Mouse (Mus musculus) hindbrain, embryonic 16.5 days (tissue): ENCODE data around the gene 1110051M20Rik. TPM values are rescaled to one million over a fixed set of nuclear protein-coding genes. Genes with fewer than 3 reads are reported as not detected.
A peak's percentile ranks its signal among the peaks of the same experiment; 100 is the strongest.
"Not testable (repeated sequence)": the region's sequence is repeated elsewhere in the genome, so short reads cannot be mapped to it uniquely, and the experiment has no call there.

Source experiments
- ATAC-seq: fragments of 200-750 bp; cut with Nextera tagmentation; 2 replicates; pipeline ENCODE4 v1.8.0; 2017; ENCODE audit warnings: moderate TSS enrichment, moderate library complexity
- H3K27ac ChIP-seq: fragments of 300-500 bp; sonication (generic); 2 replicates; pipeline ENCODE4 v1.5.1; 2014; ENCODE audit warnings: low read depth, mild to moderate bottlenecking, control low read depth, low read length, moderate library complexity
- H3K27me3 ChIP-seq: fragments of 300-500 bp; sonication (generic); replicated peaks from 2 replicates; pipeline ENCODE4 v1.6.1; 2014; ENCODE audit warnings: low read length; ENCODE audit not compliant: control insufficient read depth, insufficient read depth
- H3K36me3 ChIP-seq: fragments of 300-500 bp; sonication (generic); 2 replicates; pipeline ENCODE4 v1.6.1; 2014; ENCODE audit warnings: mild to moderate bottlenecking, low read length, moderate library complexity, mixed read lengths; ENCODE audit not compliant: control insufficient read depth, insufficient read depth
- H3K4me1 ChIP-seq: fragments of 300-500 bp; sonication (generic); 2 replicates; pipeline ENCODE4 v1.6.1; 2014; ENCODE audit warnings: low read depth, low read length; ENCODE audit not compliant: control insufficient read depth, insufficient read depth
- H3K4me2 ChIP-seq: fragments of 300-500 bp; sonication (generic); 2 replicates; pipeline ENCODE4 v1.6.1; 2014; ENCODE audit warnings: mild to moderate bottlenecking, low read length, control low read depth, moderate library complexity
- H3K4me3 ChIP-seq: fragments of 300-500 bp; sonication (generic); 2 replicates; pipeline ENCODE4 v1.5.1; 2014; ENCODE audit warnings: mild to moderate bottlenecking, low read length, control low read depth, moderate library complexity
- H3K9ac ChIP-seq: fragments of 300-500 bp; sonication (generic); 2 replicates; pipeline ENCODE4 v1.6.1; 2014; ENCODE audit warnings: low read depth, mild to moderate bottlenecking, control low read depth, low read length, moderate library complexity
- H3K9me3 ChIP-seq: fragments of 300-500 bp; sonication (generic); 2 replicates; pipeline ENCODE4 v1.6.1; 2014; ENCODE audit warnings: mild to moderate bottlenecking, low read length, moderate library complexity; ENCODE audit not compliant: control insufficient read depth
- WGBS: fragments of 180-500 bp; shearing (Covaris S2); extraction: QIAGEN DNeasy Blood & Tissue Kit; methylation state at CpG from one replicate; pipeline ENCODE4 v1.1.7; 2014; 5-methylcytosine and 5-hydroxymethylcytosine counted together
- polyA plus RNA-seq: library from polyadenylated mRNA; unstranded; fragments of >200 nt; fragmentation: Nextera tagmentation; extraction: Ambion mirVana; gene quantifications from 2 replicates; pipeline ENCODE4 v1.2.1, GENCODE M21; 2015

Gene 1110051M20Rik
- 161 and 163 TPM in 2 replicates for polyA plus RNA-seq

- Histone ChIP-seq H3K27ac (peak within 1 kb of the TSS; percentile 78), H3K27me3 (no peaks in the 10 kb centered on the region), H3K9me3 (no peaks in the 10 kb centered on the region), H3K9ac (peak within 1 kb of the TSS; percentile 73), H3K4me1 (peaks cover 5% of the 10 kb centered on the region), H3K36me3 (no peaks in the 10 kb centered on the region), H3K4me2 (peak within 1 kb of the TSS; percentile 58), H3K4me3 (peak within 1 kb of the TSS; percentile 66)
- peak; percentile 97 for ATAC-seq
- 1% methylated on average over 19 of the region's 19 CpGs for WGBS
These were observed at the start of gene 1110051M20Rik for GRCm38 (mm10) chr2:91444286-91444892. TSS of gene 1110051M20Rik (minus strand) at chr2:91444704.

- H3K4me2 ChIP-seq = no peak overlapping the region
- no peak overlapping the region for H3K4me3 ChIP-seq
- no peaks in the 10 kb centered on the region for H3K27me3 ChIP-seq
- no peak overlapping the region for H3K27ac ChIP-seq
- H3K36me3 ChIP-seq = no peaks in the 10 kb centered on the region
- WGBS = 95% methylated on average over 9 of the region's 9 CpGs
- H3K4me1 ChIP-seq = no peaks in the 10 kb centered on the region
- no peaks in the 10 kb centered on the region for H3K9me3 ChIP-seq
- H3K9ac ChIP-seq = no peak overlapping the region
- ATAC-seq = no peak
These were observed 49.5 kb upstream of the 1110051M20Rik start for GRCm38 (mm10) chr2:91493981-91494380.

DNA sequence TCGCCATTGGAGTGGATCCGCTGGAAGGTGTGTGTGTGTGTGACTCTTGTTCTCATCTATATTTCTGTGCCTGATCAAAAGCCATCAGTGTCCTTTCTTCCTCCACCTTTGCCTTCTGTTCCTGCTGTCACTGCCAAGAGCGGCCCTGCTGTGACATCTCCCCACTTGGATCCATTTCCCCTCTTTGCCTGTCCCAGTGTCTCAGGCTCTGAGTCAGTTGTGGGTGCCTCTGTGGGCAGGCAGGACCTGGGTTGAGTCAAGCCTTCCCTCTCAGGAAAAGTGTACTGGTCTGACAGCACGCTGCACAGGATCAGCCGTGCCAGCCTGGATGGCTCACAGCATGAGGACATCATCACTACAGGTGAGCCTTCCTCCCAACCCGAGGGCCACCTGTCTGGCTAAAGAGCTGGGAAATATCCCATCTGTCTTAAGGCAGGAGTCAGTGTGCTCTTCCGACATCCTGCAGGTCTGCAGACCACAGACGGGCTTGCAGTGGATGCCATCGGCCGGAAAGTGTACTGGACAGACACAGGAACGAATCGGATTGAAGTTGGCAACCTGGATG is 47.6 kb upstream of the 1110051M20Rik start:
- WGBS = 93% methylated on average over 12 of the region's 12 CpGs
- no peak overlapping the region for H3K4me2 ChIP-seq
- no peak overlapping the region for H3K9ac ChIP-seq
- no peak overlapping the region for H3K27ac ChIP-seq
- no peak overlapping the region for H3K4me3 ChIP-seq
- H3K27me3 ChIP-seq = no peaks in the 10 kb centered on the region
- ATAC-seq = no peak
- H3K9me3 ChIP-seq = no peaks in the 10 kb centered on the region
- H3K36me3 ChIP-seq = no peaks in the 10 kb centered on the region
- H3K4me1 ChIP-seq = no peaks in the 10 kb centered on the region

- not testable (repeated sequence) for H3K4me3 ChIP-seq, H3K4me2 ChIP-seq, H3K9me3 ChIP-seq, H3K4me1 ChIP-seq, H3K9ac ChIP-seq, ATAC-seq, H3K27ac ChIP-seq, H3K36me3 ChIP-seq, H3K27me3 ChIP-seq
- WGBS = 65% methylated on average over 3 of the region's 3 CpGs
These were observed 42.8 kb upstream of the 1110051M20Rik start for GRCm38 (mm10) chr2:91487295-91487694.

GRCm38 (mm10) chr2:91485256-91485655 is 40.8 kb upstream of the 1110051M20Rik start:
- no peak overlapping the region for H3K4me2 ChIP-seq
- H3K27me3 ChIP-seq = no peaks in the 10 kb centered on the region
- WGBS = 90% methylated on average over 6 of the region's 6 CpGs
- no peaks in the 10 kb centered on the region for H3K4me1 ChIP-seq
- H3K9me3 ChIP-seq = no peaks in the 10 kb centered on the region
- no peak for ATAC-seq
- no peaks in the 10 kb centered on the region for H3K36me3 ChIP-seq
- no peak overlapping the region for H3K27ac ChIP-seq
- no peak overlapping the region for H3K4me3 ChIP-seq
- no peak overlapping the region for H3K9ac ChIP-seq

- H3K36me3 ChIP-seq = no peaks in the 10 kb centered on the region
- H3K9ac ChIP-seq = no peak overlapping the region
- H3K4me3 ChIP-seq = no peak overlapping the region
- H3K4me2 ChIP-seq = no peak overlapping the region
- 87% methylated on average over 4 of the region's 4 CpGs for WGBS
- no peaks in the 10 kb centered on the region for H3K9me3 ChIP-seq
- no peak for ATAC-seq
- no peaks in the 10 kb centered on the region for H3K27me3 ChIP-seq
- no peaks in the 10 kb centered on the region for H3K4me1 ChIP-seq
- no peak overlapping the region for H3K27ac ChIP-seq
These were observed 40.2 kb upstream of the 1110051M20Rik start for GRCm38 (mm10) chr2:91484698-91485097.

GRCm38 (mm10) chr2:91480805-91481514 is 36.5 kb upstream of the 1110051M20Rik start:
- H3K27ac ChIP-seq = no peak overlapping the region
- H3K27me3 ChIP-seq = no peaks in the 10 kb centered on the region
- no peak overlapping the region for H3K4me3 ChIP-seq
- H3K4me2 ChIP-seq = no peak overlapping the region
- H3K9ac ChIP-seq = no peak overlapping the region
- peak; percentile 85 for ATAC-seq
- no peaks in the 10 kb centered on the region for H3K4me1 ChIP-seq
- no peaks in the 10 kb centered on the region for H3K9me3 ChIP-seq
- no peaks in the 10 kb centered on the region for H3K36me3 ChIP-seq
- 66% methylated on average over 6 of the region's 6 CpGs for WGBS

DNA sequence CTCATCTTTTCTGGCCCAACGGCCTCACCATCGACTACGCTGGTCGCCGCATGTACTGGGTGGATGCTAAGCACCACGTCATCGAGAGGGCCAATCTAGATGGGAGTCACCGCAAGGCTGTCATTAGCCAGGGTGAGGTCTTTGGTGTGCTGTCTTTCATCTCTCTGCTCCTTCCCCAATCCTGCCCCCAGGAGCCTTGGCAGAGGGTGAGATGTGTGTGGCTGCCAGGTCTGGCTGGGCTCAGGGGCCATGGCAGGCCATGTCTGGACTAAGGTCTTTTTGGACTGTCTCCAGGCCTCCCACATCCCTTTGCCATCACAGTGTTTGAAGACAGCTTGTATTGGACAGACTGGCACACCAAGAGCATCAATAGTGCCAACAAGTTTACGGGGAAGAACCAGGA is 35.9 kb upstream of the 1110051M20Rik start:
- Histone ChIP-seq H3K9me3 (no peaks in the 10 kb centered on the region), H3K27me3 (no peaks in the 10 kb centered on the region), H3K4me2 (no peak overlapping the region), H3K4me1 (no peaks in the 10 kb centered on the region), H3K9ac (no peak overlapping the region), H3K4me3 (no peak overlapping the region), H3K27ac (no peak overlapping the region), H3K36me3 (no peaks in the 10 kb centered on the region)
- ATAC-seq = peak; percentile 58
- WGBS = 72% methylated on average over 9 of the region's 9 CpGs

DNA sequence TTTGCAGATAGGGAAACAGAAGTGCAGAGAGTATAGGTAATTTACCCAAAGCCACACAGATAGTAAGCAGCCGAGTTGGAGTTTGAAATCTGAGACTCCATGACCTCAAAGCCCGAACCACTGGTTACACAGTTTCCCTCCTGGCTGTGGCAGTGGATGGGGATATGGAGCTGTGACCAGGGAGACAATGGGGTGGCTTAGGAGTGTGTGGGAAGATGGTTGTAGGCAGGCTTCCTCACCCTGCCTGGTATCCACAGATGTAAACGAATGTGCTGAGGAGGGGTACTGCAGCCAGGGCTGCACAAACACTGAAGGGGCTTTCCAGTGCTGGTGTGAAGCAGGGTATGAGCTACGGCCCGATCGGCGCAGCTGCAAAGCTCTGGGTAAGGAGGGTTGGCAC is 32.3 kb upstream of the 1110051M20Rik start:
- Histone ChIP-seq H3K4me3 (no peak overlapping the region), H3K9me3 (no peaks in the 10 kb centered on the region), H3K9ac (no peak overlapping the region), H3K36me3 (no peaks in the 10 kb centered on the region), H3K4me2 (no peak overlapping the region), H3K4me1 (no peaks in the 10 kb centered on the region; the same call in 1 of the 2 replicates), H3K27ac (no peak overlapping the region), H3K27me3 (no peaks in the 10 kb centered on the region)
- no peak for ATAC-seq
- 90% methylated on average over 7 of the region's 7 CpGs for WGBS
